Mouse (Mus musculus) embryonic facial prominence, embryonic 14.5 days (tissue): ENCODE results near the gene Gcnt2. TPM values are rescaled to one million over a fixed set of nuclear protein-coding genes. Genes with fewer than 3 reads are reported as not detected.
"Not testable (repeated sequence)": the region's sequence is repeated elsewhere in the genome, so short reads cannot be mapped to it uniquely, and the experiment has no call there.

Source experiments
- ATAC-seq: fragments of 200-750 bp; cut with Nextera tagmentation; 2 replicates; pipeline ENCODE4 v1.8.0; 2017; ENCODE audit warnings: low read depth, moderate number of reproducible peaks, moderate TSS enrichment
- DNase-seq: peaks from one replicate; pipeline ENCODE4 v3.0.0-alpha.2; 2015; ENCODE audit warnings: low spot score
- H3K27ac ChIP-seq: fragments of 300-500 bp; sonication (generic); replicated peaks from 2 replicates; pipeline ENCODE4 v1.5.1; 2014; ENCODE audit warnings: low read depth, mild to moderate bottlenecking, low read length, moderate library complexity
- H3K27me3 ChIP-seq: fragments of 300-500 bp; sonication (generic); replicated peaks from 2 replicates; pipeline ENCODE4 v1.6.1; 2014; ENCODE audit warnings: low read length; ENCODE audit not compliant: control insufficient read depth, insufficient read depth
- H3K36me3 ChIP-seq: fragments of 300-500 bp; sonication (generic); 2 replicates; pipeline ENCODE4 v1.6.1; 2014; ENCODE audit warnings: low read length, mixed read lengths; ENCODE audit not compliant: control insufficient read depth, insufficient read depth
- H3K4me1 ChIP-seq: fragments of 300-500 bp; sonication (generic); 2 replicates; pipeline ENCODE4 v1.6.1; 2014; ENCODE audit warnings: antibody characterized with exemption, low read length; ENCODE audit not compliant: control insufficient read depth, insufficient read depth
- H3K4me2 ChIP-seq: fragments of 300-500 bp; sonication (generic); 2 replicates; pipeline ENCODE4 v1.6.1; 2014; ENCODE audit warnings: low read depth, mild to moderate bottlenecking, low read length, moderate library complexity, mixed read lengths
- H3K4me3 ChIP-seq: fragments of 300-500 bp; sonication (generic); 2 replicates; pipeline ENCODE4 v1.5.1; 2014; ENCODE audit warnings: low read depth, mild to moderate bottlenecking, low read length
- H3K9ac ChIP-seq: fragments of 300-500 bp; sonication (generic); 2 replicates; pipeline ENCODE4 v1.6.1; 2014; ENCODE audit warnings: low read depth, mild to moderate bottlenecking, low read length, moderate library complexity, mixed read lengths
- H3K9me3 ChIP-seq: fragments of 300-500 bp; sonication (generic); 2 replicates; pipeline ENCODE4 v1.6.1; 2016; ENCODE audit warnings: low read length; ENCODE audit not compliant: control insufficient read depth
- WGBS: fragments of 180-500 bp; shearing (Covaris S2); extraction: QIAGEN DNeasy Blood & Tissue Kit; methylation state at CpG from one replicate; pipeline ENCODE4 v1.1.7; 2014; 5-methylcytosine and 5-hydroxymethylcytosine counted together
- polyA plus RNA-seq: library from polyadenylated mRNA; unstranded; fragments of >200 nt; fragmentation: Nextera tagmentation; extraction: Ambion mirVana; gene quantifications from 2 replicates; pipeline ENCODE4 v1.2.1, GENCODE M21; 2014

Gcnt2 gene
- polyA plus RNA-seq, 1 experiment from 2014 or later, result 6.2 TPM

DNA sequence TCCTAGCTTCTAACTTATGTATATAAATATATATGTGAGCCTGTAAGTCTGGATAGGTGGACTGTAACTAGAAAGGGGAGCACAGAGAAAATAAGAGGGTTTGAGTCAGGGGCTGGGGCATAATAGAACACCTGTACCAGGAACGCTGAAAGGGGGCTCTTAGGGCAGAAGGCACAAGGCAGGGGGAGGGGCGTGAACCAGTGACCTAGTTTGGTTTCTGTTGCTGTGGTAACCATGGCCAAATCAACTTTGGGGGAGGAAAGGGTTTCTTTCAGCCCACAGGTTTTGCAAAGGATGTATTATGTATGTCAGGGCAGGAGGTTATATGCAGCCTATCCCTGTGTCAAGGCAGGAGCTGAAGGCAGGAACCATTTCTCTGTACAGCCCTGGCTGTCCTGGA lies 112.3 kb downstream of the Gcnt2 start:
- Histone ChIP-seq H3K27me3 (no peaks in the 10 kb centered on the region), H3K4me3 (no peak overlapping the region), H3K27ac (no peak overlapping the region), H3K9ac (no peak overlapping the region), H3K4me1 (no peaks in the 10 kb centered on the region), H3K4me2 (no peak overlapping the region), H3K9me3 (no peaks in the 10 kb centered on the region), H3K36me3 (no peaks in the 10 kb centered on the region)
- 84% methylated on average over 2 of the region's 2 CpGs for WGBS
- ATAC-seq (no peak), DNase-seq (no peak)

- Histone ChIP-seq H3K36me3 (no peaks in the 10 kb centered on the region), H3K27ac (no peak overlapping the region), H3K9ac (no peak overlapping the region), H3K9me3 (no peaks in the 10 kb centered on the region), H3K4me2 (no peak overlapping the region), H3K4me1 (no peaks in the 10 kb centered on the region), H3K4me3 (no peak overlapping the region), H3K27me3 (no peaks in the 10 kb centered on the region)
- ATAC-seq (no peak), DNase-seq (no peak)
- WGBS, result 86% methylated on average over 5 of the region's 5 CpGs
Observed at GRCm38 (mm10) chr13:40972976-40973375, 113.4 kb downstream of the Gcnt2 start.

GRCm38 (mm10) chr13:40977609-40978008 lies 118.1 kb downstream of the Gcnt2 start:
- H3K27me3 ChIP-seq, result no peaks in the 10 kb centered on the region
- no peak for DNase-seq
- no peak for ATAC-seq
- H3K9ac ChIP-seq, result no peak overlapping the region
- no peaks in the 10 kb centered on the region for H3K9me3 ChIP-seq
- WGBS, result 19% methylated on average over 7 of the region's 7 CpGs
- no peaks in the 10 kb centered on the region for H3K36me3 ChIP-seq
- H3K4me1 ChIP-seq, result no peaks in the 10 kb centered on the region
- no peak overlapping the region for H3K4me2 ChIP-seq
- H3K4me3 ChIP-seq, result no peak overlapping the region
- H3K27ac ChIP-seq, result no peak overlapping the region

DNA sequence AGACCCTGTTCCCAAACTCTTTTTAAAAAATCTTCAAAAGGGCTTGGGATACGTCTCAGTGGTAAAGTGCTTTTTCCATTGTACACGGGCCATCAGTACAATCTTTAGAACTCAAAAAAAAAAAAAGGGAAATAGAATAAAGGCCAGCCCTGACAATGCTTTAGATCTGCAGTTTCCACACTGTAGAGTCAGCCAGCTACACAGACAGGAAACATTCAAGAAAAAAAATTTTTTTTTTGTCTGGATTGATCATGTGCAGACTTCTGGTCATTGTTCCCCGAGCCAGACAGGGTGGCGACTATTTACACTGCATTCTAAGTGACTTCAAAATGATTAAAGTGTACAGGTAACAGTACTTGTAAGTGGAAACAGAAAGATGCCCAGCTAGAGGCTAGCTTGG lies 119.1 kb downstream of the Gcnt2 start:
- H3K9ac ChIP-seq, result no peak overlapping the region
- no peak overlapping the region for H3K4me2 ChIP-seq
- no peak for DNase-seq
- H3K9me3 ChIP-seq, result no peaks in the 10 kb centered on the region
- no peaks in the 10 kb centered on the region for H3K27me3 ChIP-seq
- no peaks in the 10 kb centered on the region for H3K36me3 ChIP-seq
- H3K4me3 ChIP-seq, result no peak overlapping the region
- no peak for ATAC-seq
- 75% methylated on average over 4 of the region's 4 CpGs for WGBS
- no peaks in the 10 kb centered on the region for H3K4me1 ChIP-seq
- no peak overlapping the region for H3K27ac ChIP-seq

DNA sequence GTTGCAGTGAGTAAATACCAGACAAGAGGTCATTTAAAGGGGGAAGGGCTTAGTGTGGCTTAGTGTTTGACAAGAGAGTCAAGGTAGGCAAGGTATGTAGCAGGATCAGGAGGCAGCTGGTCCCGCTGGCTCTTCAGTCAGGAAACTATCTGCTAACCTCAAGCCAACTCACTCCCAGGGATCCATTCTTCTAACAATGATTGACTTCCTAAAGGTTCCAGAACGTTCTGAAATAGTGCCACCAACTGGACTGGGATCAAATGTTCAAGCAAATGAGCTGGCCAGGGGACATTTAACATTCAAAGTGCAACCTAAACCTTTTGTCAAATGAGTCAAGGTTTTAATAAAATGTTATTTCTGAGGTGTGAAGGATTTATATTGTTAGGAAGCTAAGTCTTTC lies 119.8 kb downstream of the Gcnt2 start:
- H3K9me3 ChIP-seq, result no peaks in the 10 kb centered on the region
- H3K9ac ChIP-seq, result no peak overlapping the region
- no peaks in the 10 kb centered on the region for H3K4me1 ChIP-seq
- DNase-seq (no peak), ATAC-seq (no peak)
- no peaks in the 10 kb centered on the region for H3K36me3 ChIP-seq
- H3K4me2 ChIP-seq, result no peak overlapping the region
- no peak overlapping the region for H3K4me3 ChIP-seq
- no peak overlapping the region for H3K27ac ChIP-seq
- H3K27me3 ChIP-seq, result no peaks in the 10 kb centered on the region
- 48% methylated on average over 2 of the region's 2 CpGs for whole genome bisulfite sequencing

DNA sequence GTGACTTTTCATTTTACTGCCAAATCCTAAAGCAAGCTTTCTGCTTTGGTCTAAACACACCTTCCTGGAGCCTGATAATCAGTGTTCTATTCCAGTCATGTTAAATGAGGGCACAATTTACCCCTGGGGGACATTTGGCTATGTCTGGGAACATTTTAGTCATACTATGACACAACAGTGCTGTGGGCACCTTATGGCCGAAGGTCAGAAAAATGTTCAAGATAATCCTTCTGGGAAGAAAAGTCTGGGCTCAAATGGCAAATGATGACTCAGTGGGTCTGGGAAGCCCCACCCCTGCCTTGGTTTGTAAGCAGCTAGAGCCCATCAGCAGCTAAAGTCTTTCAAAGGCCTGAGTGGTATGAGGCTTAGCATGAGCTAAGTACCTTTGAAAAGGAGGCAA lies 123.2 kb downstream of the Gcnt2 start:
- H3K9ac ChIP-seq, result no peak overlapping the region
- DNase-seq (no peak), ATAC-seq (no peak)
- H3K4me1 ChIP-seq, result no peaks in the 10 kb centered on the region
- 71% methylated on average over 1 of the region's 1 CpGs for WGBS
- H3K36me3 ChIP-seq, result no peaks in the 10 kb centered on the region
- no peak overlapping the region for H3K27ac ChIP-seq
- no peak overlapping the region for H3K4me2 ChIP-seq
- no peaks in the 10 kb centered on the region for H3K27me3 ChIP-seq
- no peaks in the 10 kb centered on the region for H3K9me3 ChIP-seq
- no peak overlapping the region for H3K4me3 ChIP-seq

DNA sequence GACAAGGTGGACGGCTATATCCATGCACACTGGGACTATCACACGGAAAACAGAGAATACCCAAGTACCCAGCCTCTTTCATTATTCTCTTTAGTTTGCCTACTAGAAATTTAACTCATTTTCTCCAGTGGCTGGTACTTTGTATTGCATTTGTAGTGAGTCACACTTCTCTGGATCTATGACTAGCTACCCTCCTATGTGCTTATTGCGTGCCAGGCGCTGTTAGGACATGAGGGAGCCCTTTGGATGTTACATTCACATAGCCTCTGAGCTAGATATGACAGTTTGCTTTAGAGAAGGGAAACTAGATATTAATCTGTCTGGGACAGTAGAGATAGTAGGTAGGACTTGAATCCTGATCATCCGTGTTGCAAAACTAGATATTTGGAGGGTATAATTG lies 126.5 kb downstream of the Gcnt2 start:
- DNase-seq, result no peak
- H3K9me3 ChIP-seq, result no peaks in the 10 kb centered on the region
- H3K4me1 ChIP-seq, result no peaks in the 10 kb centered on the region
- no peak overlapping the region for H3K9ac ChIP-seq
- no peak overlapping the region for H3K4me3 ChIP-seq
- no peak for ATAC-seq
- no peaks in the 10 kb centered on the region for H3K36me3 ChIP-seq
- WGBS, result 86% methylated on average over 5 of the region's 5 CpGs
- no peak overlapping the region for H3K27ac ChIP-seq
- no peaks in the 10 kb centered on the region for H3K27me3 ChIP-seq
- H3K4me2 ChIP-seq, result no peak overlapping the region

DNA sequence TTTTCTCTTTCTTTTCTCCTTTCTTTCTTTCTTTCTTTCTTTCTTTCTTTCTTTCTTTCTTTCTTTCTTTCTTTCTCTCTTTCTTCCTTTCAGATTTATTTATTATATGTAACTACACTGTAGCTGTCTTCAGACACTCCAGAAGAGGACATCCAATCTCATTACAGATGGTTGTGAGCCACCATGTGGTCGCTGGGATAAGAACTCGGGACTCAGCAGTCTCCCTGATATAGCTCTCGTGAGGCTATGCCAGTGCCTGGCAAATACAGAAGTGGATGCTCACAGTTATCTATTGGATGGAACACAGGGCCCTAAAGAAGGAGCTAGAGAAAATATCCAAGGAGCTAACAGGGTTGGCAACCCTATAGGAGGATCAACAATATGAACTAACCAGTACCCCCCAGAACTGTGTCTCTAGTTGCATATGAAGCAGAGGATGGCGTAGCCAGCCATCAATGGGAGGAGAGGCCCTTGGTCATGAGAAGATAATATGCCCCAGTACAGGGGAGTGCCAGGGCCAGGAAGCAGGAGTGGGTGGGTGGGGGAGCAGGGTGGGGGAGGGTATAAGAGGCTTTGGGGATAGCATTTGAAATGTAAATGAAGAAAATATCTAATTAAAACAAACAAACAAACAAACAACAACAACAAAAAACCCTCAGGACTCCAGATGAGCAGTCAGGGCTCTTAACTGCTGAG lies 128.2 kb downstream of the Gcnt2 start:
- H3K4me3 ChIP-seq, H3K27me3 ChIP-seq, H3K4me2 ChIP-seq, DNase-seq, ATAC-seq, H3K4me1 ChIP-seq, H3K9me3 ChIP-seq, H3K36me3 ChIP-seq, H3K9ac ChIP-seq, H3K27ac ChIP-seq: not testable (repeated sequence)
- 62% methylated on average over 4 of the region's 4 CpGs for WGBS

DNA sequence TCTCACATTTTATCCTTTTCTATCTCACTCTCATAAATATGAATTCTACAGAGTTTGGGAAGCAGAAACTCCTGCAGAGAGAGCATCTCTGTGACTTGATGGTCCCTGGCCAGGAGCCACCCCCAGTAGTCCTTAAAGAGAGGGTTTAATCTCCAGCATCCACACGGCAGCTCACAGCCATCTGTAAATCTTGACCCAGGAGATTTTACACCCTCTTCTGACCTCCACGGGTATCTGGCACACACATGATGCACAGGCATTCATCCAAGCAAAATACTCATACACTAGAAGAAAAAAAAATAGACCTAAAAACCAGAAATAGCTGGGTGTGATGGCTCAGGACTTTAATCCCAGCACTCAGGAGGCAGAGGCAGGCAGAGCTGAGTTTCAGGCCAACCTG lies 128.9 kb downstream of the Gcnt2 start:
- no peak overlapping the region for H3K4me3 ChIP-seq
- ATAC-seq (no peak), DNase-seq (no peak)
- WGBS, result 48% methylated on average over 2 of the region's 2 CpGs
- no peaks in the 10 kb centered on the region for H3K27me3 ChIP-seq
- H3K27ac ChIP-seq, result no peak overlapping the region
- no peak overlapping the region for H3K9ac ChIP-seq
- no peaks in the 10 kb centered on the region for H3K36me3 ChIP-seq
- H3K4me1 ChIP-seq, result no peaks in the 10 kb centered on the region
- no peaks in the 10 kb centered on the region for H3K9me3 ChIP-seq
- no peak overlapping the region for H3K4me2 ChIP-seq
